Mouse (Mus musculus) liver, embryonic 16.5 days (tissue): ENCODE measurements around the gene Prkn. TPM values are rescaled to one million over a fixed set of nuclear protein-coding genes. Genes with fewer than 3 reads are reported as not detected.

Experiments
- ATAC-seq: fragments of 200-750 bp; cut with Nextera tagmentation; 2 replicates; pipeline ENCODE4 v1.8.0; 2017; ENCODE audit warnings: low read depth, mild to moderate bottlenecking, moderate number of reproducible peaks, moderate library complexity
- H3K27ac ChIP-seq: fragments of 300-500 bp; sonication (generic); 2 replicates; pipeline ENCODE4 v1.5.1; 2014; ENCODE audit warnings: mild to moderate bottlenecking, low read length
- H3K27me3 ChIP-seq: fragments of 300-500 bp; sonication (generic); 2 replicates; pipeline ENCODE4 v1.6.1; 2014; ENCODE audit warnings: low read depth, low read length, mixed read lengths; ENCODE audit not compliant: control insufficient read depth, insufficient read depth
- H3K36me3 ChIP-seq: fragments of 300-500 bp; sonication (generic); 2 replicates; pipeline ENCODE4 v1.6.1; 2014; ENCODE audit warnings: mild to moderate bottlenecking; ENCODE audit not compliant: control insufficient read depth, insufficient read depth
- H3K4me1 ChIP-seq: fragments of 300-500 bp; sonication (generic); 2 replicates; pipeline ENCODE4 v1.6.1; 2014; ENCODE audit warnings: low read depth, low read length, mixed read lengths; ENCODE audit not compliant: control insufficient read depth
- H3K4me2 ChIP-seq: fragments of 300-500 bp; sonication (generic); 2 replicates; pipeline ENCODE4 v1.6.1; 2014; ENCODE audit warnings: low read depth, low read length, mixed read lengths
- H3K4me3 ChIP-seq: fragments of 300-500 bp; sonication (generic); 2 replicates; pipeline ENCODE4 v1.5.1; 2014; ENCODE audit warnings: low read depth, mild to moderate bottlenecking, low read length
- H3K9ac ChIP-seq: fragments of 300-500 bp; sonication (generic); 2 replicates; pipeline ENCODE4 v1.6.1; 2014; ENCODE audit warnings: low read depth, low read length
- H3K9me3 ChIP-seq: fragments of 300-500 bp; sonication (generic); replicated peaks from 2 replicates; pipeline ENCODE4 v1.6.1; 2016; ENCODE audit warnings: low read length; ENCODE audit not compliant: control insufficient read depth
- WGBS: fragments of 180-500 bp; shearing (Covaris S2); extraction: QIAGEN DNeasy Blood & Tissue Kit; methylation state at CpG from one replicate; pipeline ENCODE4 v1.1.7; 2014; ENCODE audit not compliant: insufficient replicate concordance; 5-methylcytosine and 5-hydroxymethylcytosine counted together
- polyA plus RNA-seq: library from polyadenylated mRNA; unstranded; fragments of >200 nt; fragmentation: Nextera tagmentation; extraction: Ambion mirVana; gene quantifications from 2 replicates; pipeline ENCODE4 v1.2.1, GENCODE M21; 2015

Gene Prkn
- polyA plus RNA-seq, 1 experiment from 2014 or later, result 0.70 TPM

GRCm38 (mm10) chr17:12037065-12037464 is 1196.9 kb downstream of the Prkn start:
- 22% methylated on average over 5 of the region's 5 CpGs for WGBS

DNA sequence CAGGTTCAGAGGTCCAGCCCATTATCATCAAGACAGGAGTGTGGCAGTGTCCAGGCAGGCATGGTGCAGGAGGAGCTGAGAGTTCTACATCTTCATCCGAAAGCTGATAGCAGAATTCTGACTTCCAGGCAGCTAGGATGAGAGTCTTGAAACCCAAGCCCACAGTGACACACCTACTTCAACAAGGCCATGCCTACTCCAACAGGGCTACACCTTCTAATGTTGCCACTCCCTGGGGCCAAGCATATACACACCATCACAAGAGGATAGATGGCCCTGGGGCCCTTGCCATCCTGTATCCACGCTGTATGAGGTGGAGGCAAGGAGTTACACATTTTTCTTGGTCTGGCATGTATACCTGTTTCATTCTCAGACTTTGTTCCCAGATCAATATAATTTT is 1197.4 kb downstream of the Prkn start:
- H3K4me2 ChIP-seq, result peak overlapping the region; percentile 65
- H3K27me3 ChIP-seq, result 0 out of 2 replicates have a peak, but pooled peaks cover 2% of the 10 kb centered on the region
- peak overlapping the region; percentile 56 for H3K9ac ChIP-seq
- H3K9me3 ChIP-seq, result no peaks in the 10 kb centered on the region
- peak overlapping the region; percentile 92 for H3K27ac ChIP-seq
- no peaks in the 10 kb centered on the region for H3K36me3 ChIP-seq
- peak; percentile 83 for ATAC-seq
- peak overlapping the region; percentile 40 for H3K4me3 ChIP-seq
- 46% methylated on average over 2 of the region's 2 CpGs for WGBS
- H3K4me1 ChIP-seq, result peaks cover 36% of the 10 kb centered on the region

More at GRCm38 (mm10) chr17:12037065-12037464, 1196.9 kb downstream of the Prkn start:
- H3K4me3 ChIP-seq, result peak overlapping the region; percentile 40
- H3K9me3 ChIP-seq, result no peaks in the 10 kb centered on the region
- peak overlapping the region; percentile 56 for H3K9ac ChIP-seq
- H3K27ac ChIP-seq, result peak overlapping the region; percentile 92
- 0 out of 2 replicates have a peak, but pooled peaks cover 2% of the 10 kb centered on the region for H3K27me3 ChIP-seq
- peaks cover 31% of the 10 kb centered on the region for H3K4me1 ChIP-seq
- peak; percentile 88 for ATAC-seq
- peak overlapping the region; percentile 65 for H3K4me2 ChIP-seq
- no peaks in the 10 kb centered on the region for H3K36me3 ChIP-seq

DNA sequence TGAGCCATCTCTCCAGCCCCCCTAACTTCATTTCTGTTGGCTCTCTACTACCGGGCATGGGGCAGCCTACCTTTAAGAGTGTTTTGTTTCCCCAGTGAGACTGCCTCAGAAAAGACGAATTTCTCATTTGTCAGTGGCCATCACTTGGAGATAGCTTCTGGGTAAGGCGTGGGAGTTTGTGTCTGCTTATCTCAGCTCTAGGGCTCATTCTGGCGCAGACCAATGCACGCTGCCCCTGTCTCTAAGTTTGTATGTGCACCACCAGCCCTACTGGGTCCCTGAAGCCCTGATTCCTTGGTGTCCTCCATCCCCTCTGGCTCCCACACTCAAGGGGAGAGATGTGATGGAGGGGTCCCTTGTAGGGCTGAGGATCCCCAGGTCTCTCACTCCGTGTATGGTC is 1198.3 kb downstream of the Prkn start:
- H3K4me3 ChIP-seq, result peak overlapping the region; percentile 40
- H3K27me3 ChIP-seq, result no peaks in the 10 kb centered on the region
- peak overlapping the region; percentile 92 for H3K27ac ChIP-seq
- H3K36me3 ChIP-seq, result no peaks in the 10 kb centered on the region
- H3K9ac ChIP-seq, result peak overlapping the region; percentile 71
- ATAC-seq, result peak; percentile 48
- H3K4me1 ChIP-seq, result peaks cover 37% of the 10 kb centered on the region
- 12% methylated on average over 6 of the region's 6 CpGs for WGBS
- no peaks in the 10 kb centered on the region for H3K9me3 ChIP-seq
- peak overlapping the region; percentile 65 for H3K4me2 ChIP-seq

DNA sequence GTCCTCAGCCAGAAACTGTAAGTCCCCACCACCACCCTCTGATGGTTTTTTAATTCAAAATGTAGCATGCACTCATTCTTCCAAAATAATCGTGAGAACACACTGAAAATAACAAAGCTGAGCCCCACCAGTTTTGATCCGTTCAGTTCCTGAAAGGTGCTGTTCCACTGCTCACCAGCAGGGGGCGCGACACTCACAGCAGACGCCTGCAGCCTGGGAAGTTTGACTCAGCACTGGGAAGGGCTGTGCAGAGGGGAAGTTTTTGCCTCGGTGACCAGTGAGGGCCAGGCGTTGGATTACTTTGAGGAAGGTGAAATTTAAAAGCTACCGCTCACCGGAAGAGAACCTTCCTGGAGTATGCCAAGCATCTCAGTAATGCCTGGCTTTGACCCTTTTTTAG is 1199.0 kb downstream of the Prkn start:
- peak overlapping the region; percentile 65 for H3K4me2 ChIP-seq
- ATAC-seq, result peak; percentile 17; the same call in 1 of the 2 replicates
- peaks cover 37% of the 10 kb centered on the region for H3K4me1 ChIP-seq
- no peaks in the 10 kb centered on the region for H3K9me3 ChIP-seq
- peaks cover 3% of the 10 kb centered on the region; the same call in 1 of the 2 replicates for H3K27me3 ChIP-seq
- 1% methylated on average over 9 of the region's 9 CpGs for WGBS
- H3K9ac ChIP-seq, result peak overlapping the region; percentile 71
- H3K27ac ChIP-seq, result peak overlapping the region; percentile 92
- no peaks in the 10 kb centered on the region for H3K36me3 ChIP-seq
- H3K4me3 ChIP-seq, result no peak overlapping the region; the same call in 1 of the 2 replicates

DNA sequence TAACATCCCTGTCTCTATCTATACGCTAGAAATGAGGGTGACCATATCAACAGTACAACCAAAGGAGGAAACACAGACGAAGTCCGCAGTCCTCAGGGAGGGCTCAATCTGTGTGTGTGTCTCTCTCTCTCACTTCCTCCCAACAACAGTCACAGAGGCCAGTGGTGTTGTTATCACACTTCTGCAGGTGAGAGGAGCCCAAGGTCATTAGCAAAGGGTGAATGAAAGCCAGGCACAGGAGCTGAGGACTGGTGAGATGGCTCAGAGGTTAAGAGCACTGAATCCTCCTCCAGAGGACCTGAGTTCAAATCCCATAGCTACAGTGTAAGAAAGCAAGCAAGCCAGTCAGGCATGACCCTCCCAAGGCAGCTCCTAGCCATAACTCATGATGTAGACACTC is 1199.7 kb downstream of the Prkn start:
- peaks cover 37% of the 10 kb centered on the region for H3K4me1 ChIP-seq

GRCm38 (mm10) chr17:12040546-12040945 is 1200.4 kb downstream of the Prkn start:
- WGBS, result 63% methylated on average over 5 of the region's 5 CpGs
- H3K9ac ChIP-seq, result no peak overlapping the region
- H3K27ac ChIP-seq, result 0 out of 2 replicates have a peak overlapping the region, but pooled peaks have one; percentile 2
- H3K27me3 ChIP-seq, result peaks cover 7% of the 10 kb centered on the region
- no peaks in the 10 kb centered on the region for H3K9me3 ChIP-seq
- peaks cover 37% of the 10 kb centered on the region for H3K4me1 ChIP-seq
- H3K36me3 ChIP-seq, result no peaks in the 10 kb centered on the region
- H3K4me2 ChIP-seq, result no peak overlapping the region
- no peak for ATAC-seq
- no peak overlapping the region for H3K4me3 ChIP-seq

More for the DNA sequence above, 1199.7 kb downstream of the Prkn start:
- no peak overlapping the region for H3K9ac ChIP-seq
- H3K9me3 ChIP-seq, result no peaks in the 10 kb centered on the region
- no peak overlapping the region for H3K4me2 ChIP-seq
- ATAC-seq, result no peak
- no peak overlapping the region for H3K4me3 ChIP-seq
- 28% methylated on average over 3 of the region's 3 CpGs for WGBS
- H3K27me3 ChIP-seq, result peaks cover 7% of the 10 kb centered on the region
- no peaks in the 10 kb centered on the region for H3K36me3 ChIP-seq
- peak overlapping the region; percentile 71 for H3K27ac ChIP-seq

- Histone ChIP-seq H3K27ac (no peak overlapping the region), H3K9ac (no peak overlapping the region), H3K4me1 (peaks cover 37% of the 10 kb centered on the region)
Observed at GRCm38 (mm10) chr17:12041091-12041655, 1201.0 kb downstream of the Prkn start.

GRCm38 (mm10) chr17:12042561-12043256 is 1202.5 kb downstream of the Prkn start:
- 0 out of 2 replicates have a peak, but pooled peaks have one; percentile 4 for ATAC-seq
- no peak overlapping the region for H3K4me3 ChIP-seq
- WGBS, result 45% methylated on average over 14 of the region's 14 CpGs
- H3K4me2 ChIP-seq, result no peak overlapping the region
- H3K4me1 ChIP-seq, result peaks cover 29% of the 10 kb centered on the region
- H3K27me3 ChIP-seq, result peaks cover 12% of the 10 kb centered on the region
- no peaks in the 10 kb centered on the region for H3K36me3 ChIP-seq
- no peaks in the 10 kb centered on the region for H3K9me3 ChIP-seq
- no peak overlapping the region for H3K27ac ChIP-seq
- no peak overlapping the region for H3K9ac ChIP-seq

More at GRCm38 (mm10) chr17:12041091-12041655, 1201.0 kb downstream of the Prkn start:
- Histone ChIP-seq H3K4me2 (no peak overlapping the region), H3K27me3 (peaks cover 12% of the 10 kb centered on the region), H3K9me3 (no peaks in the 10 kb centered on the region), H3K36me3 (no peaks in the 10 kb centered on the region), H3K4me3 (no peak overlapping the region)
- ATAC-seq, result no peak
- WGBS, result 92% methylated on average over 5 of the region's 5 CpGs

DNA sequence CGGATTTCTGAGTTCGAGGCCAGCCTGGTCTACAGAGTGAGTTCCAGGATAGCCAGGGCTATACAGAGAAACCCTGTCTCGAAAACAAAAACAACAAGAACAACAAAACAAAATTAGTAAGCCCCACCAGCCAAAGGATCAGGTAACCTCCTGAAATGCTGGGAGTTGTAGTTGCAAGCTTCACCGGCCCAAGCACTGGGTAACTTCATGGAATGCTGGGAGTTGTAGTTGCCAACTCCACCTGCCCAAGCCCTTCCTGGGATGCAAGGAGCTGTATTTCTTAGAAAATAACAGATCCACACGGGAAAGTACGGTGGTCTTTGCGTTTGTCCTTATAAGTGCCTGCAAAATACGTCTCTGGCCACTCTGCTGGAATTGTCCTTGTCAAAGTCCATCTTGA is 1204.0 kb downstream of the Prkn start:
- Histone ChIP-seq H3K9ac (no peak overlapping the region), H3K4me2 (no peak overlapping the region), H3K4me3 (no peak overlapping the region), H3K4me1 (peaks cover 23% of the 10 kb centered on the region), H3K27me3 (peaks cover 12% of the 10 kb centered on the region), H3K27ac (no peak overlapping the region), H3K36me3 (no peaks in the 10 kb centered on the region), H3K9me3 (no peaks in the 10 kb centered on the region)
- 52% methylated on average over 8 of the region's 8 CpGs for WGBS
- no peak for ATAC-seq
